Mouse (Mus musculus) common myeloid progenitor, adult 5-6 weeks (primary cell): ENCODE measurements around the gene Nptxr. TPM values are rescaled to one million over a fixed set of nuclear protein-coding genes. Genes with fewer than 3 reads are reported as not detected.
A peak's percentile ranks its signal among the peaks of the same experiment; 100 is the strongest.
"Not testable (repeated sequence)": the region's sequence is repeated elsewhere in the genome, so short reads cannot be mapped to it uniquely, and the experiment has no call there.

ENCODE experiments used
- ATAC-seq: replicated peaks from 2 replicates; pipeline ENCODE4 v1.8.0; 2016; ENCODE audit warnings: low read depth, mild to moderate bottlenecking, moderate TSS enrichment, inconsistent platforms; ENCODE audit not compliant: poor library complexity, severe bottlenecking
- total RNA-seq: library from RNA; stranded (forward); fragments of 200-1000, 187-1606 nt; gene quantifications from 2 replicates; pipeline ENCODE4 v1.2.3, GENCODE M21; 2017

Gene Nptxr
- total RNA-seq, 1 experiment from 2014 or later = 0.55 TPM

- no peak for ATAC-seq
These were observed 19.2 kb upstream of the Nptxr start for GRCm38 (mm10) chr15:79823588-79824280.

- ATAC-seq = peak; percentile 43; the same call in 1 of the 2 replicates
These were observed 18.0 kb upstream of the Nptxr start for GRCm38 (mm10) chr15:79822265-79823199.

- no peak for ATAC-seq
These were observed 13.8 kb upstream of the Nptxr start for GRCm38 (mm10) chr15:79818325-79818724.

- no peak for ATAC-seq
These were observed 9.2 kb upstream of the Nptxr start for GRCm38 (mm10) chr15:79813666-79814258.

- not testable (repeated sequence) for ATAC-seq
These were observed 8.3 kb upstream of the Nptxr start for GRCm38 (mm10) chr15:79812840-79813239.

DNA sequence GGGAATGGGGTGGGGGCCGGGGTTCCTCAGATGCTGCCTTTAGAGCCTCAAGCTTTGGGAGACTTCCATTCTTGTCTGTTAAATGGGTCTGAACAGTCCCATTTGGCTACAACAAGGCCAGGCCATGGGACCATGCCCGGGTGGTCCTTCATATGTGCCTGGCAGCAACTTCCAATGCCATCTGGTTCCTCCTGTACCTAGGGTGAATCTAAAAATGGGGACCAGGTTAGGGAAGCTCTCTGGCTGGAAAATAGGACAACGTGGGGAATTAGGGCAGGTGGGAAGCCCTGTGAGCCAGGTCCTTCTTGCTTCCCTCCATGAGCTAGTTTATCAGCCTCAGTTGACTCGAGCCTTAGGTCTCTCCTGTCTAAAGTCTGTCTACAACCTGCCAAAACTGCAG, 6.4 kb upstream of the Nptxr start:
- ATAC-seq = no peak

GRCm38 (mm10) chr15:79810061-79810460, 5.5 kb upstream of the Nptxr start:
- no peak for ATAC-seq

- ATAC-seq = no peak
These were observed 4.1 kb upstream of the Nptxr start for GRCm38 (mm10) chr15:79808658-79809057.

DNA sequence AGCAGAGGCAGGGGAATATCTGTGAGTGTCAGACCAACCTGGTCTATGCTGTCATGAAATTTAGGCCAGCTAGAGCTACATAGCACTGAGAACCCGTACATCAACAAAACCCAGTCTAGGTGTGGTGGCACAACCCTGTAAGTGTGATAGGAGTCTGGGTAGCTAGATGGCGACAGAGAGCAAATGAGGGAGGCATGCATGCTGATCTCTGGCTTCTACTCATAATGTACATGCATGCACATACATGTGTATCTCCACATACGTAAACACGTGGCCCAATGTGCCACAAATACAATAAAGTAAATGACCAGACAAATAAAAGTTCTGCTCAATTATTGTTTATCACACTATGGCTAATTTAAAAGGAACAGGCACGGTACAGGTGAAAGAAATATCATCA, 3.5 kb upstream of the Nptxr start:
- ATAC-seq = peak; percentile 71

- no peak for ATAC-seq
These were observed 2.5 kb upstream of the Nptxr start for GRCm38 (mm10) chr15:79807050-79807449.

DNA sequence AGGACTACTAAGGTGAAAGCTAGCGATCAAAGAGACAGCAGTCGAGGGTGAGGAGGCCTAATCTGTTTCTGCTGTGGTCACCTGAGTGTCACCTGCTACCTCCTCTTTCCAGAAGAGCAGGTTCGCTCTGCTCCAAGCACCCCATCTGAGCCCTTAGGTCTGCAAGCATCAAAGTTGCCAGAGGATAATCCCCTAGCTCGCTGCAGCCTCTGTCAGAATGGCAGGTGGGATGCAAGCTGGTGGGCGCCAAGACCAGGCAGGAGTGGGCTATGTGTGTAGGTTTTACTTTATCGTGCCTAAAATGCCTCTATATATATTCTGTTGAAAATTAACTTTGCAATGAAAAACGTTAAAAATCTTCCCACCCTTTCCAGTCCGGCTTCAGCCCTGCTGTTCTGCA, 680 bp upstream of the Nptxr start:
- no peak for ATAC-seq

DNA sequence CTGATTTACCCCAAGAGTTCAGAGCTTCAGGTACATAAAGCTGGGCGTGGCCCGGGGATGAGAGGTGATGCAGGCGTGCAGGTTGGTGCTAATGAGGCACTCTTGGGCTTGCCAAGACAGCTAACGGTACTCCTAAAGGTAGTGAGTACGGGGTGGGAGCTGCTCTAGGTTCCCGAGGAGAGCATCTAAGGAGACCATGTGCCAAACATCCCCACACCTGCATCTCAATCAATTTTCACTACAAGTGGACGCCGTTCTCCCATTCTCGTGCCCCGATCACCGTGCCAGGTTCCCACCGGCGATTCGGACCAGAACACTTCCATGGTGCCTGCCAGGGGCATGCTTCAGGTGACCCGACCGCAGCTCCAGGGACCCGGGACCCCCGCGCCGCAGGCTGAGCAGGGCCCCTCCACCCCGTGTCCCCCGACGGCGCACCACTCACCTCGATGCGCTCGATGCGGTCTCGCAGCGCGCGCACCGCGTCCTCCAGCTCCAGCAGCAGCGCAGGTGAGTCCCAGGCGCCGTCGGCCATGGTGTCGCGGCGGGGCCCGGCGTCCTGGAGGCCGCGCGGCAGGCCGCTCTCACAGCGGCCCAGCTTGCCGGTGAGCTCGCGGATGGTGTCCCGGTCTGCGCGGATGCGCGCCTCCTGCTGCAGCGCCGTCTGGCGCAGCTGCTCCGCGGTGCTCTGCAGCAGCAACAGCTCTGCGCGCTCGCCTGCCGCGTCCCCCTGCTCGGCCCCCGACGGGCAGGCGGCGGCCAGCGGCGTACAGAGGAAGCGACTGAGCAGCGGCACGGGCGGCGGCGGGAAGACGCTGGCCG, 824 bp downstream of the Nptxr start:
- no peak for ATAC-seq

- ATAC-seq = no peak
These were observed 2.3 kb downstream of the Nptxr start for GRCm38 (mm10) chr15:79802304-79802703.

GRCm38 (mm10) chr15:79801646-79802045, 2.9 kb downstream of the Nptxr start:
- no peak for ATAC-seq

GRCm38 (mm10) chr15:79800701-79801100, 3.9 kb downstream of the Nptxr start:
- no peak for ATAC-seq

GRCm38 (mm10) chr15:79798591-79798990, 6.0 kb downstream of the Nptxr start:
- no peak for ATAC-seq

DNA sequence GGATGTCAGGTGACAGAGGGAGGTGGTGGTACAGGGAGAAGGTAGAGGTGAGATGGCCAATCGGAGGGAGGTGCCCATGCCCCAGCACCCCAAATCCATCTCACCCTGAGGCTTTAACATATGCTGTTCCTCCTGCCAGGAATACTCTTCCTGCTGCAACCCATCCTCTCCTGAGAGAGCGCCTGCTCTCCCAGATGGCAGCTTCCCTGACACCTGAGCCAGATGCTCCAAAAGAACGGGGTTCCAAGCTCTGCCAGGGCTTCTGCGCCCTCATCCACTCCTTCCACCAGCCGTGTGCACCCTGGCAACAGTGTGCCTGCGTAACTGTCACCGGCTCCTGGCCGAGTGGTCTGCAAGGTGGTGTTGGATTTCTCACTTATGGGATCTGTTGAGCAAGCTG, 6.9 kb downstream of the Nptxr start:
- ATAC-seq = no peak

DNA sequence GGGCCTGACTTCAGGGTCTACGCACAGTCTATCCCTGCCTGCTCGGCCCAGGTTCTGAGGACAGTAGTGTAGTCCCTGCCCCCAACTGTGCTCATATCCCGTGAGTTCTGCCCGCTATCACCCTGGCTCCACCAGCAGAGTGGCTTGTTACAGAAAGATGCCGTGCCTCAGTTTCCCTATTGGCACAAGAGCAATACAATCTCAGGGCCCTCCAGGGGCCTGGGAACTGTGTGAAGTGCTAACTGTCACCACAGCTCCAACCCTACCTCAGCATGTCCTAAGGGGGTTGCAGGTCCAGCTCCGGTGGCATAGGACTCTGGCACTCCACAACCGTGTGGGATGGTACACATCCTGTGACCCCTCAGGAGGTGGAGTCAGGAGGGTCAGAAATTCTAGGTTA, 7.5 kb downstream of the Nptxr start:
- no peak for ATAC-seq

- no peak for ATAC-seq
These were observed 8.3 kb downstream of the Nptxr start for GRCm38 (mm10) chr15:79796256-79796655.

GRCm38 (mm10) chr15:79794173-79794572, 10.4 kb downstream of the Nptxr start:
- ATAC-seq = 0 out of 2 replicates have a peak, but pooled peaks have one; percentile 31
